Mouse (Mus musculus): ENCODE measurements around the gene Vmn1r4. TPM values are rescaled to one million over a fixed set of nuclear protein-coding genes. Genes with fewer than 3 reads are reported as not detected.

Vmn1r4 gene
- polyA plus RNA-seq, 1 experiment from 2014 or later = 0.49 TPM

DNA sequence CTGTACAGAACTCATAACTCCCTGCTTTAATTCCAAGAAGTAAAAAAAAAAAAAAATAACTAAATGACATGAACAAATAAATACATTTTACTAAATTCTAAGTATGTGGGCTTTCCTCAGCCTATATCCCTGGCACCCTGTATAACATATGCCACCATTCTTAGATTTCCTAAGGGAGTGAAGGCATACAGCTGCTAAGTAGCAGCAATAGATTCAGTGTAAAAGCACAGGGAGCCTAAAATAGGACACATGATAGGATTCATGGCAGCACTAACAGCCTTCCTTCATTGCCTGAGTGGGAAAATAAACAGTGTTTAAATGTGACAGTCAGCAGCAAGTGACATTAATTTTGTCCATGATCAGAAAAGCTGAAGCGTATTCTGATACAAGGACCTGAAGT, 19.5 kb upstream of the Vmn1r4 start:
- H3K9me3 ChIP-seq = no peaks in the 10 kb centered on the region
- H3K4me3 ChIP-seq (replicated peaks) = no peak overlapping the region
- peaks cover 17% of the 10 kb centered on the region for H3K4me1 ChIP-seq (replicated peaks)
- no peak overlapping the region; the same call in 1 of the 2 replicates for H3K27ac ChIP-seq
- ATAC-seq = no peak
- no peaks in the 10 kb centered on the region for H3K36me3 ChIP-seq
- WGBS = 77% methylated on average over 1 of the region's 1 CpGs
- no peaks in the 10 kb centered on the region for H3K27me3 ChIP-seq (replicated peaks)
- no peak overlapping the region for H3K4me2 ChIP-seq (replicated peaks)
- H3K9ac ChIP-seq = no peak overlapping the region

DNA sequence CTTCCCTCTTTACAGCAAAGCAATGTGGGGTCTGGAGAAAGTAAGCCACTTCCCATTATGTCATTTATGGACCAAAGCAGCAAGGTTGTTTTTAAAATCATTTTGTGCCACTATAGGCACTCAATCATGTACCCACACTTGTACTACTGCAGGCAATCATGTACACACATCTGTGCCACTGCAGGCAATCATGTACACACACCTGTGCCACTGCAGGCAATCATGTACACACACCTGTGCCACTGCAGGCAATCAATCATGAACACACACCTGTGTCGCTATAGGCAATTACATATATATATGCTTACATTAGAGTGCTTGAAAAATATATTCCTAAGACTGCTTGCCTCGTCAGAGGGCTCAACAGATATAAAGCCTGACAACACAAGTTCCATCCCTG, 18.8 kb upstream of the Vmn1r4 start:
- WGBS = 61% methylated on average over 2 of the region's 2 CpGs
- Histone ChIP-seq H3K36me3 (no peaks in the 10 kb centered on the region), H3K4me2 (replicated peaks) (no peak overlapping the region), H3K27ac (no peak overlapping the region), H3K4me1 (replicated peaks) (peaks cover 17% of the 10 kb centered on the region), H3K27me3 (replicated peaks) (no peaks in the 10 kb centered on the region), H3K4me3 (replicated peaks) (no peak overlapping the region), H3K9ac (no peak overlapping the region), H3K9me3 (no peaks in the 10 kb centered on the region)
- ATAC-seq = no peak

DNA sequence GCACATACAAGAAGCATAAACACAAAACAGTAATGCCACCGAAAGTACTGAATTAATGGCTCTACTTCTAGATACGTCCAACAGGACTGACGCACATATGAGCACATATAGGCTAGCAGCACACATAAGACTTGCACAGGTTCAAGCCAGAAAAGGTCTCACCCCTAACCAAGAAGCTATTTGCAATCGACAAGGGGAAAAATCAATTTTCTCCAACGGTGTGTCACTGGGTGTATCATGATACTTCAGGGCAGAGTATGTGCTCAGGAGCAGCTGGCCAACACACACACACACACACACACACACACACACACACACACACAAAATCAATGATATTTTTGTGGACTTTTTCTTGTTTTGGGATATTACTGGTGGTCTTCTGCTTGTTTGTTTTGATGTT, 18.3 kb upstream of the Vmn1r4 start:
- Histone ChIP-seq H3K4me2 (replicated peaks) (no peak overlapping the region), H3K36me3 (no peaks in the 10 kb centered on the region), H3K9me3 (no peaks in the 10 kb centered on the region), H3K27ac (no peak overlapping the region), H3K4me3 (replicated peaks) (no peak overlapping the region), H3K4me1 (replicated peaks) (peaks cover 17% of the 10 kb centered on the region), H3K9ac (no peak overlapping the region), H3K27me3 (replicated peaks) (no peaks in the 10 kb centered on the region)
- WGBS = 82% methylated on average over 5 of the region's 5 CpGs
- ATAC-seq = no peak

DNA sequence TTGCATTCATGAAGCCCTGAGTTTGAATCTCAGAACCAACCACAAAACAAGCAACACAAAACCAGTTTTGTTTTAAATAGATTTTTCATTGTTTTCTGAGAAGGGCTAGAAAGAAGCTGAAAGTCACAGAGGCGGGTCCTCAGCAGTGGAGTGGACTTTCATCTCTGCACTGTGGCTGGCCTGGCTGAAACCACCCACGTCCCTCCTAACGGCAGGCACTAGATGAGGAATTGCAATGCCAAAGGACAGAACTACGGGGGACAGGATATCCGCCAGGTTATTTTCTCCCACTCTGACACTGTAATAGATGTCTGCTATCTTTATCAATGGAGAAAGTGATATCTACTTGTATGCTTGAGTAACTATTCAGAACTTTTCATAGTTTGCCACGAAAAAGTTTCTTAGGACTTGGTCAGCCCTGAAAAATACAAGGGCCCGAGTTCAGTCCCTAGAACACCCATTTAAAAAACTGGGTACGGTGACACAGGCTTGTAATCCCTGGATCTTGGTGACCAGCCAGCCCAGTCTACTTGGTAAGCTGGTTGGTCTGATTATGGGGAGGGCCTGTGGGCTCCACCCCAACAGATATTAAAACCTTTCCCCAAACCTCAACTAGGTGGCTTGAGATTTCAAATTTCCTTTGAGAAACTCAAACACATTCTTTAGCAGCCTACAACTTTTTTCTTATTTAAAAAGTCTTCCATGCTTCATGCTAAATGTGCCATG, 17.5 kb upstream of the Vmn1r4 start:
- H3K4me3 ChIP-seq (replicated peaks) = no peak overlapping the region
- peaks cover 13% of the 10 kb centered on the region for H3K4me1 ChIP-seq (replicated peaks)
- no peaks in the 10 kb centered on the region for H3K27me3 ChIP-seq (replicated peaks)
- H3K9me3 ChIP-seq = no peaks in the 10 kb centered on the region
- ATAC-seq = 0 out of 2 replicates have a peak, but pooled peaks have one; percentile 32
- no peaks in the 10 kb centered on the region for H3K36me3 ChIP-seq
- H3K27ac ChIP-seq = no peak overlapping the region
- 68% methylated on average over 8 of the region's 8 CpGs for WGBS
- no peak overlapping the region for H3K4me2 ChIP-seq (replicated peaks)
- H3K9ac ChIP-seq = no peak overlapping the region

DNA sequence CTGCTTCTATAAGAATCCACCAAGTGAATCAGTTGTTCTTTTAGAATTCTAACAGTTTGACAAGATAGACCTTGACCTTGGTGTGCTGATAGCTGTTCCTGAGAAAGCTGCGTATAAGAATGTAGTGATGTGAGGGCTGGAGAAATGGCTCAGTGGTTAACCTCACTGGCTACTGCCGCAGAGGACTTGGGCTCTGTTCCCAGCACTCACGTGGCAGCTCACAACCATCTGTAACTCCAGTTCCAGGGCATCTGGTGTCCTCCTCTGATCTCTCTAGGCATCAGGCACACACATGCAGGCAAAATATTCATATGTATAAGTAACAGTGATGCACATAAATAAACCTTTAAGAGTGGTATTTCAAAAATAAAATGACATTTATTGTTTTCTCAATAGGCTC, 15.8 kb upstream of the Vmn1r4 start:
- 94% methylated on average over 3 of the region's 3 CpGs for WGBS
- H3K27me3 ChIP-seq (replicated peaks) = no peaks in the 10 kb centered on the region
- no peak overlapping the region for H3K4me2 ChIP-seq (replicated peaks)
- no peak for ATAC-seq
- H3K36me3 ChIP-seq = no peaks in the 10 kb centered on the region
- H3K4me1 ChIP-seq (replicated peaks) = peaks cover 10% of the 10 kb centered on the region; the same call in 1 of the 2 replicates
- H3K9me3 ChIP-seq = no peaks in the 10 kb centered on the region
- H3K27ac ChIP-seq = no peak overlapping the region
- H3K4me3 ChIP-seq (replicated peaks) = no peak overlapping the region
- H3K9ac ChIP-seq = no peak overlapping the region

DNA sequence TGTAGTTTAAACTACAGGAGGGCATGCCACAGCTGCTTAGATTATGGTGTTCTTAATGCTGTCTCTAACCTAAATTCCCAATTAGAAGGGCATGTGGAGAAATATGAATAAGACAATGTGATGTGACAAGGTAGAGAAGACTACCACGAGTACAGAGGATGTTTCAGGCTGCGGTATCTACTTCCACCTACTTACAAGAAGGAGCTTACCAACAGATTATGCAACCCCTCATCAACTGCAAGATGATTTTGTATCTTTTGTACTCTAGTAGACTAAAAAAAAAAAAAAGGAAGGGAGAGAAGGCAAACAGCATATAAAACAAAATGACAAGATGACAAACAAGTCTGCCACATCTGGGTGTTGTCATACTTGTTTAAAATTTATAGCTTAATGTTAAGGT, 15.4 kb upstream of the Vmn1r4 start:
- no peak for ATAC-seq
- Histone ChIP-seq H3K9me3 (no peaks in the 10 kb centered on the region), H3K4me1 (replicated peaks) (peaks cover 13% of the 10 kb centered on the region; the same call in 1 of the 2 replicates), H3K9ac (no peak overlapping the region), H3K27ac (no peak overlapping the region), H3K4me2 (replicated peaks) (no peak overlapping the region), H3K27me3 (replicated peaks) (no peaks in the 10 kb centered on the region), H3K36me3 (no peaks in the 10 kb centered on the region), H3K4me3 (replicated peaks) (no peak overlapping the region)
- 86% methylated on average over 2 of the region's 2 CpGs for WGBS

DNA sequence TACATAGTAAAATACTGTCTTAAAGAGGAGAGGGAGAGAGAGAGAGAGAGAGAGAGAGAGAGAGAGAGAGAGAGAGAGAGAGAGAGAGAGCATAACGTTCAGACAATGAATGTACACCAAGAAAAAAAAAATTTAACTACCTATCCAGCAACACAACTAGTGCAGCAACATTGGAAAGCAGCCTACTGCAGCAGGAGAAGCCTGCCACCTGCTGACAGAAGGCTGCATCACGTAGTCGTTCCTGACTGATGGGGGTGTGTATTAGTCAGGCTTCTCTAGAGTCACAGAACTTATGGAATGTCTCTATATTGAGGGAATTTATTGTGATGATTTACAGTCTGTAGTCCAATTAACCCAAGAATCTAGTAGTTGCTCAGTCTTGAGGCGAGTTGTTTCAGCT, 14.9 kb upstream of the Vmn1r4 start:
- 11% methylated on average over 4 of the region's 4 CpGs for WGBS
- Histone ChIP-seq H3K9me3 (no peaks in the 10 kb centered on the region), H3K27me3 (replicated peaks) (no peaks in the 10 kb centered on the region), H3K4me3 (replicated peaks) (no peak overlapping the region), H3K27ac (no peak overlapping the region), H3K4me2 (replicated peaks) (no peak overlapping the region), H3K9ac (no peak overlapping the region), H3K36me3 (no peaks in the 10 kb centered on the region), H3K4me1 (replicated peaks) (peaks cover 12% of the 10 kb centered on the region; the same call in 1 of the 2 replicates)
- peak; percentile 46; the same call in 1 of the 2 replicates for ATAC-seq

DNA sequence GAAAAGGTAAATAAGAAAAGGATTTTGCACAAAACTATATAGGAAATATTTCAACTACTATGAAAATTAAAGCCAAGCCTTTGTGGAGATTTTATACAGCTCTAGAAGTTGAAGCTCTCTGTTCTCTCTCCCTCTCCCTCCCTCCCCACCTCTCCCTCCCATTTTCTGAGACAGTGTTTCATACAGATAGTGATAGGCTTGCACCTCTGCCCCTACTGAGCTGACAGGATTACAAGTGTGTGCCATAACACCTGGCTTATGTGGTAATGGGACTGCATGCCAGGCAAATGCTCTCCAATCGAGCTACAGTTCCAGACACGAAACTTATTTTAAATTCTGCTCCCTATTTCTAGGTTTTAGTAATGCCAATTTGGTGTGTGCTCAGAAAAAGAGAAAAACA, 12.9 kb upstream of the Vmn1r4 start:
- no peak overlapping the region for H3K27ac ChIP-seq
- H3K9ac ChIP-seq = no peak overlapping the region
- WGBS = 77% methylated on average over 2 of the region's 2 CpGs
- H3K4me1 ChIP-seq (replicated peaks) = 0 out of 2 replicates have a peak, but pooled peaks cover 7% of the 10 kb centered on the region
- no peak for ATAC-seq
- no peaks in the 10 kb centered on the region for H3K27me3 ChIP-seq (replicated peaks)
- H3K4me3 ChIP-seq (replicated peaks) = no peak overlapping the region
- no peaks in the 10 kb centered on the region for H3K9me3 ChIP-seq
- H3K36me3 ChIP-seq = no peaks in the 10 kb centered on the region
- no peak overlapping the region for H3K4me2 ChIP-seq (replicated peaks)

DNA sequence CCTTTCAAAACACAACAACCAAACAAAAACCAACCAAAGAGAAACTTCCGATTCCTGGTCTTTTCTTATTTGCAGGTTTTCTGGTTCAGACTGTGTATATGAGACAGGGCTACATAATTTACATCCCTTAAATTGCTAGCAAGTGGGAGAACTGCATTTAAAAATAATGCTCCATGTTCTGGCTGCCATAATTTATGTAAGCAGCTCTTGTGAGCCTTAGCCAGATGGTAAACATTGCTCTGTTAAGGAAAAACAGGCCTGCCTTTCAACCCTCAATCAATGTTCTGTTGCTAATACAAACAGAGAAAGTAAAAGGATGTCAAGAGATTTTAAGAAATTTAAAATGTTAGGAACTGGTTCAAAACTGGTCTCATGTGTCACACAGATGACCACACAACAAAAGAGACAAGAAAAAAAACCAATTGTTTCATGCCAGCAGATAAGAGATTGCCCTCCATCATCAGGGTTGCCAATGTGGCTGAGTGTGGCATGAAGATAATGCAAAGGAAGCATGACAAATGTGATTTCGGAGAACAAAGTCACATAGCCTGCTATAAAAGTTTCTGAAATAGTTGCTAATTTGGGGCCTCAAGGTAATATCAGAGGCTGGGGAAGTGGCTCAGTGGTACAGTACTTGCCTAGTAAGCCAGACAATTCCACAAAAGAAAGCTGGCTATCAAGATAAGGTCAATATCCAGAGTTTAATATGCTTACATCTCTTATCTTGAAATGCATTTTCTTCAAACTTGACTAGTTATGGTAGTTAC, 10.5 kb upstream of the Vmn1r4 start:
- ATAC-seq = no peak
- Histone ChIP-seq H3K36me3 (no peaks in the 10 kb centered on the region), H3K9me3 (no peaks in the 10 kb centered on the region), H3K4me2 (replicated peaks) (no peak overlapping the region), H3K27ac (no peak overlapping the region), H3K9ac (no peak overlapping the region), H3K4me1 (replicated peaks) (0 out of 2 replicates have a peak, but pooled peaks cover 7% of the 10 kb centered on the region), H3K27me3 (replicated peaks) (no peaks in the 10 kb centered on the region), H3K4me3 (replicated peaks) (no peak overlapping the region)
- WGBS = 53% methylated on average over 2 of the region's 2 CpGs

DNA sequence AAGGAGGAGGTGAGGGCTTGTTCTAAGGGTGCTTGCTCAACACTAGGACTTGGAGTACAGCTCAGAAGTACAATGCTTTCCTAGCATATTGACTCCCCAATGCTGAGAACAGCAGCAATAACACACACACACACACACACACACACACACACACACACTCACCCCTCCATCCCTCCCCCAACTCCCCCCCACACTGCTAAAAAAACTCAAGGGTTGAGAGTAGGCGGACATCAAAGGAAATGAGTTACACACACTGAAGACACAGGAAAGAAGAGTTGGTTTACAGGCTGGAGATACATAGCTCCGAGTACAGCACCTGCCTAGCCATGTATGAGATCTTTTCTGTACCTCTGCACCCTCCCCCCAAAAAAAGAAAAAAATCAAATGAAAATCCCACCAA, 7.5 kb upstream of the Vmn1r4 start:
- H3K4me3 ChIP-seq (replicated peaks) = no peak overlapping the region
- H3K36me3 ChIP-seq = no peaks in the 10 kb centered on the region
- H3K9me3 ChIP-seq = no peaks in the 10 kb centered on the region
- WGBS = 70% methylated on average over 2 of the region's 2 CpGs
- H3K9ac ChIP-seq = no peak overlapping the region
- no peaks in the 10 kb centered on the region for H3K27me3 ChIP-seq (replicated peaks)
- H3K4me1 ChIP-seq (replicated peaks) = 0 out of 2 replicates have a peak, but pooled peaks cover 7% of the 10 kb centered on the region
- H3K4me2 ChIP-seq (replicated peaks) = no peak overlapping the region
- H3K27ac ChIP-seq = no peak overlapping the region
- no peak for ATAC-seq

DNA sequence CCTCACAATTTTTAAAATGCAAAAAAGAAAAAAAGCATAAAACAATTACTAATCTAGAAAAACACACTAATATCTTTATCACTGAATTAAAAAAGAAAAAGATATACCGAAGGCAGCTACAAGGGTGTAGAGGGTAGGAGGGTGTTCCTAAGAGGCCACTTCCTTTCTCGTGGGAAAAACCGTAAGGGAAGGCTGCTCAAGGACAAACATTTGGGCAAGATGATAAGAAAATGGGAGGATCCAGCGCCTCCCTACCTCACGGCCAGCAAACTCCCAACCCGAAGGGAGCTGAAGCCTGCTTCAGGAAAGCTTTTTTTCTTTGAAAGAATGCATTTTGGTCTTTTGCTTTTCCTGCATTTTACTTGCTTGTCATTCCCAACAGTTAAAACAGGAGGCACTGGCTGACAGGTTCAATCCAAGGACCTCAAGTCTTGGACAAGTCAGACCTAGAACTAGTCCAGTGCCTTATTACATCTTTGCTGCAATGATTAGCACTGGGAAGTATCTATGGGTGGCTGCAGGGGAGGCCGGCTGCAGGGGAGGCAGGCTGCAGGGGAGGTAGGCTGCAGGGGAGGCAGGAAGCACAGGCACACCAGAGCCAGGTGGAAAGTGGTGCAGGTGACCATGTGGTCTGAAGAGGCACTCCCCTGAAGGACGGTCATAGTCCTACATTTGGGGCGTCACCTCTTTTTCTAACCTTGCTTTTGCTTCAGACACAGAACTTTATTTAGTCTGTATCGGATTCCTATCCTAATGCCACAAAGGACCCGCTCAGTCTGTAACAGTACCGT, 6.0 kb upstream of the Vmn1r4 start:
- H3K27ac ChIP-seq = peak overlapping the region; percentile 73
- no peaks in the 10 kb centered on the region for H3K36me3 ChIP-seq
- peak; percentile 77 for ATAC-seq
- peak overlapping the region; percentile 42 for H3K4me2 ChIP-seq (replicated peaks)
- H3K27me3 ChIP-seq (replicated peaks) = no peaks in the 10 kb centered on the region
- 40% methylated on average over 12 of the region's 12 CpGs for WGBS
- no peak overlapping the region for H3K9ac ChIP-seq
- no peaks in the 10 kb centered on the region for H3K9me3 ChIP-seq
- H3K4me1 ChIP-seq (replicated peaks) = peaks cover 10% of the 10 kb centered on the region; the same call in 1 of the 2 replicates
- H3K4me3 ChIP-seq (replicated peaks) = no peak overlapping the region
